Mouse (Mus musculus): ENCODE results near the gene Brpf3.
"Not testable (repeated sequence)": the region's sequence is repeated elsewhere in the genome, so short reads cannot be mapped to it uniquely, and the experiment has no call there.

Brpf3 gene

GRCm38 (mm10) chr17:28800671-28801412 is at the start of gene Brpf3:
TSS of gene Brpf3 (plus strand) at chr17:28801090.
- DNase-seq (ENCODE audit: low spot score), result peak; percentile 82

GRCm38 (mm10) chr17:28756447-28756846 is 44.4 kb upstream of the Brpf3 start:
- DNase-seq (ENCODE audit: low spot score), result no peak

- DNase-seq (ENCODE audit: low spot score), result no peak
Measured at GRCm38 (mm10) chr17:28757470-28757869, 43.4 kb upstream of the Brpf3 start.

GRCm38 (mm10) chr17:28760736-28761312 is 40.1 kb upstream of the Brpf3 start:
- DNase-seq (ENCODE audit: low spot score), result no peak

GRCm38 (mm10) chr17:28761871-28762270 is 39.0 kb upstream of the Brpf3 start:
- peak; percentile 62 for DNase-seq (ENCODE audit: low spot score)

- no peak for DNase-seq (ENCODE audit: low spot score)
Measured at GRCm38 (mm10) chr17:28766203-28766602, 34.7 kb upstream of the Brpf3 start.

- no peak for DNase-seq (ENCODE audit: low spot score)
Measured at GRCm38 (mm10) chr17:28766781-28767515, 33.9 kb upstream of the Brpf3 start.

GRCm38 (mm10) chr17:28769121-28769874 is 31.6 kb upstream of the Brpf3 start, which contains the start of gene Mapk13:
TSS of gene Mapk13 (plus strand) at chr17:28769297.
- no peak for DNase-seq (ENCODE audit: low spot score)

GRCm38 (mm10) chr17:28769875-28770421 is 30.9 kb upstream of the Brpf3 start:
- DNase-seq (ENCODE audit: low spot score), result no peak

- peak; percentile 56 for DNase-seq (ENCODE audit: low spot score)
Measured at GRCm38 (mm10) chr17:28771289-28771688, 29.6 kb upstream of the Brpf3 start.

GRCm38 (mm10) chr17:28774303-28774702 is 26.6 kb upstream of the Brpf3 start:
- DNase-seq (ENCODE audit: low spot score), result not testable (repeated sequence)

GRCm38 (mm10) chr17:28775161-28775560 is 25.7 kb upstream of the Brpf3 start:
- DNase-seq (ENCODE audit: low spot score), result no peak

GRCm38 (mm10) chr17:28776817-28777216 is 24.1 kb upstream of the Brpf3 start:
- DNase-seq (ENCODE audit: low spot score), result no peak

- DNase-seq (ENCODE audit: low spot score), result no peak
Measured at GRCm38 (mm10) chr17:28777231-28778005, 23.5 kb upstream of the Brpf3 start.

GRCm38 (mm10) chr17:28779735-28780134 is 21.2 kb upstream of the Brpf3 start:
- no peak for DNase-seq (ENCODE audit: low spot score)

- DNase-seq (ENCODE audit: low spot score), result peak; percentile 73
Measured at GRCm38 (mm10) chr17:28780836-28781235, 20.1 kb upstream of the Brpf3 start.

GRCm38 (mm10) chr17:28781290-28782045 is 19.4 kb upstream of the Brpf3 start:
- DNase-seq (ENCODE audit: low spot score), result peak; percentile 86

GRCm38 (mm10) chr17:28785036-28785435 is 15.9 kb upstream of the Brpf3 start:
- DNase-seq (ENCODE audit: low spot score), result no peak

- no peak for DNase-seq (ENCODE audit: low spot score)
Measured at GRCm38 (mm10) chr17:28787507-28787906, 13.4 kb upstream of the Brpf3 start.

- DNase-seq (ENCODE audit: low spot score), result no peak
Measured at GRCm38 (mm10) chr17:28797031-28797430, 3.9 kb upstream of the Brpf3 start.

Data from testis, postnatal 14 days (tissue).